ENCODE assay signal across 18 mouse cellular contexts in the genomic region with DNA sequence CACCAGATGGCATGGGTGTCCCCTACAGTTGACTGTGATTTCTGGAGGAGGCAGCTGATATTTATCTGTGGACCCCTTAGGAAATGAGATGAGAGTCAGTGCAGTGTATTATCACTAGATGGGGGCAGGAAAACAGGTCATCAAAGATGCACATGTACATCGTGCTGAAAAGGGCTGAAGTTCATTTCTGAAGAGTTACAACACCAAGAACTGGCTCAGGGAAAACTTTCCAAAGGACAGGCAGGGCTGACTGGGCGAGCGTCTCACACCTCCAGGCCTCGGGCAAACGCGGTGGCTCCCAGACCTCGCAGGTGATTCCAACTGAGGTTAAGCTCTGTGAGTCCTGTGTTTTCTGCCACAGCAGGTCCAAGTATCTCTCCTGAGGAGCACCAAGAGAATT. TPM values are rescaled to one million over a fixed set of nuclear protein-coding genes. Genes with fewer than 3 reads are reported as not detected.
"Had no signal": no experiment of that assay in that cellular context is flagged by ENCODE, and none has a peak within 500 bp of the region (broad histone marks: within the 10 kb centered on the region; RNA-seq: fewer than 3 reads in every experiment).

No protein-coding gene starts in this region.

- H3K9ac ChIP-seq: neural tube, embryonic 13.5 days; neural tube, embryonic 15.5 days; stomach, embryonic 15.5 days had no signal

- H3K27ac ChIP-seq: stomach, embryonic 15.5 days; stomach, postnatal 0 days had no signal

- H3K9me3 ChIP-seq: neural tube, embryonic 13.5 days; neural tube, embryonic 15.5 days; stomach, embryonic 15.5 days had no signal

- H3K36me3 ChIP-seq: neural tube, embryonic 13.5 days; neural tube, embryonic 15.5 days; stomach, embryonic 15.5 days had no signal

- H3K4me3 ChIP-seq: neural tube, embryonic 13.5 days; neural tube, embryonic 15.5 days; stomach, embryonic 15.5 days had no signal

- DNase-seq: retina, postnatal 1 day; right cerebral cortex, adult 18-20 months; right cerebral cortex, postnatal 14 days; right cerebral cortex, postnatal 25 days; right cerebral cortex, postnatal 4 days; spleen, adult 18-20 months; thymus, adult 18-20 months; thymus, adult 2 months; thymus, postnatal 14 days; thymus, postnatal 25 days; thymus, postnatal 36 days; thymus, postnatal 4 days had no signal

- H3K4me2 ChIP-seq: neural tube, embryonic 15.5 days had no signal

- H3K27me3 ChIP-seq: neural tube, embryonic 13.5 days; neural tube, embryonic 15.5 days; stomach, embryonic 15.5 days had no signal

RNA-seq across cellular contexts. Expression of a gene that starts 8.2 kb away (rescaled TPM):
- total RNA-seq: neutrophil, adult 5-6 weeks had no signal
- polyA plus RNA-seq: spleen, adult 2 months had no signal

RNA-seq across cellular contexts. Expression of a gene that starts 8.8 kb away (rescaled TPM):
- total RNA-seq: neutrophil, adult 5-6 weeks had no signal
